Mouse (Mus musculus): ENCODE measurements around the gene Lgals7. TPM values are rescaled to one million over a fixed set of nuclear protein-coding genes. Genes with fewer than 3 reads are reported as not detected.
A peak's percentile ranks its signal among the peaks of the same experiment; 100 is the strongest.
"Not testable (repeated sequence)": the region's sequence is repeated elsewhere in the genome, so short reads cannot be mapped to it uniquely, and the experiment has no call there.

Lgals7 gene
- total RNA-seq, 2 experiments from 2014 or later, result 0.50 TPM; not detected in 1

DNA sequence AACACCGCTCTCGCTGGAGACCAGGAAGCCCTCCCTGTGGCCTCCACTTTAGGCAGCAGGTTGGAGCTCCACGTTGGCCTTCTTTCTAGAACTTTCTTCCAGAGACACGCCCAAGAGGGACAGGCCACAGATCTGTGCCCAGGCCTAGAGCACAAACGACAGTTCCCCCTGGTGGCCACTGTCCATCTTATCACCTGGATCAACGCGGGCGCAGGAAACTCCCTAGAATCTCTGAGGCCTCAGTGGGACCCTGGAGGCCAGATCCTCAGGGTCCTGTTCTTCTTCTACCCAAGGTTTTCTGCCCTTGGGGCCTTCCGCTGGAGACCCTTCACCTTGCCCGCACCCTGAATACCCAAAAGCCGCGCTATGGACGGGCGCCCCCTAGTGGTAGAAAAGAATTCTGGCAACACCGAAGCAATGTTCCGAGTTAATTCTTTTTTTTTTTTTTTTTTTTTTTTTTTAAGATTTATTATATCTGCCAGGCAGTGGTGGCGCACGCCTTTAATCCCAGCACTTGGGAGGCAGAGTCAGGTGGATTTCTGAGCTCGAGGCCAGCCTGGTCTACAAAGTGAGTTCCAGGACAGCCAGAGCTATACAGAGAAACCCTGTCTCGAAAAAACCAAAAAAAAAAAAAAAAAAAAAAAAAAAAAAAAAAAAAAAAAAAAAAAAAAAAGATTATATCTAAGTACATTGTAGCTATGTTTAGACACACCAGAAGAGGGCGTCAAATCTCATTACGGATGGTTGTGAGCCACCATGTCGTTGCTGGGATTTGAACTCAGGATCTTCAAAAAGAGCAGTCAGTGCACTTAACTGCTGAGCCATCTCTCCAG lies 4.1 kb downstream of the Lgals7 start:
- peak; percentile 51 to 59 for DNase-seq (ENCODE audit: low spot score in 2 of 2)
- intact Hi-C loops (cut with DNase I), result loop anchor here (2.0 to 5.0 kb wide), 2 partner anchors 71 to 85 kb away; no protein-coding TSS in a partner anchor

DNA sequence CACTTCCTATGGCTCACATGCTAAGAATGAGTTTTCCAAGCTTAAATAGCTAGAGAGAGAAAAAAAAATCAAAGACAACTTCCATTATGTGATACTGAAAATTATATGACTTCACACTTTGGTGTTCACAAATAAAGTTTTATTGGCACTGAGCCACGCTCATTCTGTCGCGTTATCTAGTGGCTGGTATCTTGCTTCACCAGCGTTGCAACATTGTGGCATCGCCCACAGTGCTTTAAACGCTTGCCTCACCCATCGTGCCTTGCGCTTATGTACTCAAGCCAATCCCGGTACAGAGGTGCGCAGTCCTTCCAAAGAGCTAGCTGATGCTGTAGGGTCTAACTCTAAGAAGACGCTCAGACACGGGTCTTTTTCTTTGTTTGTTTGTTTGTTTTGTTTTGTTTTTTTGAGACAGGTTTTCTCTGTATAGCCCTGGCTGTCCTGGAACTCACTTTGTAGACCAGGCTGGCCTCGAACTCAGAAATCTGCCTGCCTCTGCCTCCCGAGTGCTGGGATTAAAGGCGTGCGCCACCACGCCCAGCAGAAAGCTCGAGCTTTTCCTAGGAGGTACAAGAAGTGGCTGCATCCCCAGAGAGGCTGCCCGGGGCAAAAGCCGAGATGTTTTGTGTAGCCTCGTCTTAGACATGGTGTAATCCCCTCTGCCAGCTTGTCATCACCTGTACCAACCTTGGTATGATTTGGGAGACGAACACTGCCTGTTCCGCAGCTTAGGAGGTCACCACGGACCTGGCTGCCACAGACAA lies 7.4 kb downstream of the Lgals7 start:
- intact Hi-C loops (cut with DNase I), result no loop called here
- DNase-seq (ENCODE audit: low spot score in 2 of 2), result no peak

DNA sequence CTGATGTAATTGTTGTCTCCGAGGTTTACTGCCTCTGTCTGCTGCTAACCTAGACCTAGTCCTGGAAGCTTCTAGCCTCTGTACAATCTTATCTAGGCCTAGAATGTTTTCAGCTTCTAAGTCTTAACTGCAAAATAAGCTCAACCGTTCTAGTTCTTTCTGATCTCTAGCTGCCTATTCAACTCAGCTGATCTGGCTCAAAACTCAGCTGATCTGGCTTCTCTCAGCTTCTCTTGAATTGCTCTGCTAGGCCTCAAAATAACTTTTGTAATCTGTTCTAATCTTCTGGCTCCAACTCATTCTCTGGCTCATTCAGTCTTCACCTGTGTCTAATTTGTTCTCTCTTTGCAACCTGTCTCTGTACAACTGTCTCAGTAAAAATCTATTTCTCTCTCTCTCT lies 10.9 kb downstream of the Lgals7 start:
- no peak for DNase-seq (ENCODE audit: low spot score in 2 of 2)
- intact Hi-C loops (cut with DNase I), result no loop called here

DNA sequence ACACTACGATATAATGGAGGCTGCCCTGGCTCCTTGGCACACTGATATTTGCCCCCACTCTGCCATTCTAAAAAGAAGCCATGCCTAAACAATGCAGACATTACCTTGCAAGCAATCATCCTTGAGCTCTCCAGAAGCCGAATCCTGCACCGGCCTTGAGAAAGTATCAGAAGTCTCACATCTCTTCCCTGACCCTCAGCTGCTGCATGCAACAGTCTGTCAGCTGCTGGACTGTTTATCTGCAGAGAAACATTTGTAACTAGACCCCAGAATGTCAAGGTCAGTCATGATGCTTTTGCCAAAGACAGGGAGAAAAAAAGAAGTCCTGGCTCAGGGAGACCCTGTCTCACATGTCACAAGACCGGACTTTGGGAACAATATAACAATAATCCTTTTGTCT lies 12.4 kb downstream of the Lgals7 start:
- intact Hi-C loops (cut with DNase I), result no loop called here
- no peak for DNase-seq (ENCODE audit: low spot score in 2 of 2)

DNA sequence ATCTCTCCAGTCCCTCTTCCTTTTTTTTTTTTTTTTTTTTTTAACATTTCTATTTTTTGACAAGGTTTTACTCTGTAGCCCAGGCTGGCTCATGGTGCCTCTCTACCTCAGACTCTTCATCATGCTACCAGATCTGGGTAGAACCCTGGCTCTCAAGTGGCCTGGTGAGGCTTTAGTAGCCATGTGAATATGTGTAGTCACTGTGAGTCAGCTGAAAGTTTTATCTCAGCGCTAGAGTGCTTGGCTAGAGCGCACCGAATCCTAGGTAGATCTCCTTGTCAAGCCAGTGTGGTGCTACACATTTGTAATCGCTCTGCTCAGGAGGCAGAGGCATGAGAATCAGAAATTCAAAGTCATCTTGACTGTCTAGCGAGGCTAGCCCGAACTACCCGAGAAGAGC lies 13.5 kb downstream of the Lgals7 start:
- intact Hi-C loops (cut with DNase I), result no loop called here
- no peak for DNase-seq (ENCODE audit: low spot score in 2 of 2)

DNA sequence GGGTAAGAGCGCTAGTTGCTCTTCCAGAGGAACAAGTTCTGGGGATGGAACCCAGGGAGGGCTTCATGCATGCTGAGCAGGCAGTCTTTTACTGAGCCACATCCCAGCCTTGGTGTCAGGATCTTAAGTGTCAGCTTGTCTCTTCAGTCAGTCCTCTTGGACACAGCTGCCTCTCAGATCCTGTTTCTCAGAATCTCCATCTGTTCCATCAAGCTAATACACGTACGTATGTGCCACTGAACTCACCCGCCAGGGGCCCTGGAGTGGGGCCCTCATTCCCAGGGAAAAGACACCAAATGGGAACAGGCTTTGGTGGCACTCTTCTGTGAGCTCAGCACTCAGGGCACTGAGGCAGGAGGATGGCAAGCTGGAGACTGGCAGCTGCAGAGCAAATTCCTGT lies 14.2 kb downstream of the Lgals7 start:
- no peak for DNase-seq (ENCODE audit: low spot score in 2 of 2)
- intact Hi-C loops (cut with DNase I), result no loop called here

DNA sequence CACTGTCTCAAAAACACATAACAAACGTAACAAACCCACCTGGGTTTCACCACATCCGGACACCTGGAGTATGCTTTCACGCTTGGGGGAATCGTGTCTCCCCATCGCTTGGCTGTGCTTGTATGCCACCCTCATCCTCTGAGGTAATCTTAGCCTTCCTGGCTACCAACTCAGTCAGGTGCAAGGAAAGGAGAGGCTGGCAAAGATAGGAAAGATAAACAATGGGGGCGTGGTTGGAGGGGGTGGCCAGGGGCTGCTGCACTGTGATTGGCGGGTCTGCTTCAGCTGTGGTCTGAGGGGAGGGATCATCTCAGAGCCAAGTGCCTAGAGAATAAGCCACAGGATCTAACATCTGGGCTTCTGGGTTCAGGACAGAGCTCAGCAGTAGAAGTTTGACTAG lies 16.0 kb downstream of the Lgals7 start:
- intact Hi-C loops (cut with DNase I), result no loop called here

DNA sequence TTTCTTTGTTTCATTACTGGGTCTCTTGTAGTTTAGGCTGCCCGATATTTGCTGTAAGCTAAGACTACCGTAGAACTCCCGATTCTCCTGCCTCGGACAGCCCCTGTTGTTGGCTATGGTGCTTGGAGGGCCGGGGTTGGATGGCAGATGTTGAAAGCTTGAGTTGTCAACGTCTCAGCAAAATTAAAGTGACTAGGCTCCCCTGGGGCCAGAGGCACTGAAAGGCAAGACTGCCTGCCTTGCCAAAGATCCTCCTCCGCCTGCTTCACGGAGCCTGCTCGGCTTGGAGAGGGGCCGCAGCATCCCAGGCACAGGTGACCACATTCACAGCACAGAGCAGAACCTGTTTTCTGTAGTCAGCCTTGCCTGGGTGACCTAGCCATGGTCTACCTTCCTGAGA lies 16.9 kb downstream of the Lgals7 start:
- DNase-seq (ENCODE audit: low spot score in 2 of 2), result no peak
- intact Hi-C loops (cut with DNase I), result no loop called here

More for the DNA sequence above, 16.0 kb downstream of the Lgals7 start:
- no peak for DNase-seq (ENCODE audit: low spot score in 2 of 2)

DNA sequence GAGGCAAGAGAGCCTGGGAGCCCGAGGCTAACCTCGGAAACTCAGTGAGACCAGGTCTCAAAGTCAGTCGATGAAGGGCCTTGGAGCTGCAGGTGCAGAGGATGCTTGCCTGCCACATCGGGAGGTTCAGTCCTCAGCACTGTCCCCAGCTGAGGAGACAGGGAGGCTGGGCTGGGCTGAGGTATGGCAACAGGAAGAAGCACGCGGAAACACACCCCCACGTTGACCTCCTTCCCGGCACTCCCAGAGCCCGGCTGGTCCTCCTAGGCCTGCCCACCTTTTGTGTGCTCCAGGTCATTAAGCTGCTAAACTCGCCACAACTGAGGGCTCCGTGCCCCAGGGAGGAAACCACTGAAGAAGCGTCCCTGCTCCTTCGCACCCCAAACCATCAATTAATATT lies 17.5 kb downstream of the Lgals7 start, which contains the start of gene Capn12:
Gene Capn12 (plus strand): TSS at position 224 of the 400 bp plus-strand sequence.
- no peak for DNase-seq (ENCODE audit: low spot score in 2 of 2)
- intact Hi-C loops (cut with DNase I), result no loop called here

DNA sequence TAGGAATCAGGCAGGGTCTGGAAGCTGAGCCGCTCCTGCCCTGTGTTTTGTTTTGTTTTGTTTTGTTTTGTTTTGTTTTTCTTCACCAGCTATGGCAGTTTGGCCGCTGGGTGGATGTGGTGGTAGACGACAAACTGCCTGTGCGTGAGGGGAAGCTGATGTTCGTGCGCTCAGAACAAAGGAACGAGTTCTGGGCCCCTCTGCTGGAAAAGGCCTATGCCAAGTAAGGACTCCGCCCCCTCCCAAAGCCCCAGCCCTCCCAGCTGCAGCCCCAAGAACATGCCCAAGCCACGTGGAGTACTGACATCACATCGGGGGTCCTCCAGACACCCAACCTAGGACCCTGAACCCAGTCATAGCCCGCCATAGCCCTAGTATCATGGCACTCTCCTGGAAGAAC lies 19.4 kb downstream of the Lgals7 start:
- intact Hi-C loops (cut with DNase I), result no loop called here

DNA sequence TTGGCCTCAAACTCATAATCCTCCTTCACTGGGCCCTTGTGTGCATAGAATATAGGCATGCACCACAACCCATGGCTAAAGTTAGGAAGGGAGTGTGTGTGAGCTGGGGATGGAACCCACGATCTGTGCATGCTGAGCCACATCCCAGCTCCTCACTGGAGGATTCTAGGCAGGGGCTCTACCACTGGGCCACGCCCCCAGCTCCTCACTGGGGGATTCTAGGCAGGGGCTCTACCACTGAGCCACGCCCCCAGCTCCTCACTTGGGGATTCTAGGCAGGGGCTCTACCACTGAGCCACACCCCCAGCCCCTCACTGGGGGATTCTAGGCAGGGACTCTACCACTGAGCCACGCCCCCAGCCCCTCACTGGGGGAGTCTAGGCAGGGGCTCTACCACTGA lies 20.1 kb downstream of the Lgals7 start:
- DNase-seq (ENCODE audit: low spot score in 2 of 2); intact Hi-C loops (cut with DNase I): not testable (repeated sequence)

More for the DNA sequence above, 19.4 kb downstream of the Lgals7 start:
- no peak for DNase-seq (ENCODE audit: low spot score in 2 of 2)

DNA sequence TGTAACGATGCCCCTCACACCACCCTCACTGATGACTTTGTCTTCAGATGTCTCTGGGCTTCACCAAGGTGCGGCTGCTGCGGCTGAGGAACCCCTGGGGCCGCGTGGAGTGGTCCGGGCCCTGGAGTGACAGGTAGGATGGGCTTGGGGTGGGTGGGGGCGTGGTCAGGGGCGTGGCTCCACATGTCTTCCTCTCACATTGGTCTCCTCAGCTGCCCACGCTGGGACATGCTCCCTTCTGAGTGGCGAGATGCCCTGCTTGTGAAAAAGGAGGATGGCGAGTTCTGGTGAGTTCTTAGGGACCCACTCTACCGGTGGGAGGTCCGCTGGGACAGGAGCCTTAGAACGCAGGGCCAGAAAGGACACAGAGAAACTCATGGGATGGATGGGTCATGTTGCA lies 22.8 kb downstream of the Lgals7 start:
- no peak for DNase-seq (ENCODE audit: low spot score in 2 of 2)
- intact Hi-C loops (cut with DNase I), result no loop called here

DNA sequence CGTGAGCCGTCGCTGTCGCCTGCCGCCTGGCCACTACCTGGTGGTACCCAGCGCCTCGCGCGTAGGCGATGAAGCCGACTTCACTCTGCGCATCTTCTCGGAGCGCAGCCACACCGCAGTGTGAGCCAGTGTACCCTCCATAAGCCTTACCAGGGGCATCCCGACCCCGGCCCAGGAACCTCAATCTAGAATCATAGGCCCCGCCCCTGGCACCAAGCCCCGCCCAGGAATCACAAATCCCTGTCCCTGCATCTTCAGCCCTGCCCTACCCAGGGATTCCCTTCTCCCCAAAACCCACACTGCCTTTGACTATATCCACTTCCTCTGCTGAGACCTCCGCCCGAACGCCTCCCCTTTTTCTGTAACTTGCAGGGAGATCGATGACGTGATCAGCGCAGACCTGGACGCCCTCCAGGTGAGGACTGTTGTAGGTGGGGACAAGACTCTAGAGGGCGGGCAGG lies 25.1 kb downstream of the Lgals7 start:
- intact Hi-C loops (cut with DNase I), result no loop called here

DNA sequence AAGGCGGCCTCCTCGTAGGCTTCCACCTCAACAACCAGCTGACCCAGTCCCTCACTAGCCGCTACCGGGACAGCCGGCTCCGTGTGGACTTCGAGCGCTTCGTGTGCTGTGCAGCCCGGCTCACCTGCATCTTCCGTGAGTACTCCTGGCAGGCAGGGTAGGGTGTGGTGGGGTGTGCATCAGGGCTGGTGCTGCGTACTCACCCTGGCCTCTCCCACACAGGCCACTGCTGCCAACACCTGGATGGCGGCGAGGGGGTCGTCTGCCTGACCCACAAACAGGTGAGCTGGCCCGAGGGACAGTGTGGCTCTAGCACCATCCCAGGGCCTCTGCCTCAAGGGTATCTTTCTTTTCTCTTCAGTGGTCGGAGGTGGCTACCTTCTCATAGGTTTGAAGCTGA lies 28.9 kb downstream of the Lgals7 start:
- intact Hi-C loops (cut with DNase I), result no loop called here

More for the DNA sequence above, 25.1 kb downstream of the Lgals7 start:
- DNase-seq (ENCODE audit: low spot score in 2 of 2), result no peak

DNA sequence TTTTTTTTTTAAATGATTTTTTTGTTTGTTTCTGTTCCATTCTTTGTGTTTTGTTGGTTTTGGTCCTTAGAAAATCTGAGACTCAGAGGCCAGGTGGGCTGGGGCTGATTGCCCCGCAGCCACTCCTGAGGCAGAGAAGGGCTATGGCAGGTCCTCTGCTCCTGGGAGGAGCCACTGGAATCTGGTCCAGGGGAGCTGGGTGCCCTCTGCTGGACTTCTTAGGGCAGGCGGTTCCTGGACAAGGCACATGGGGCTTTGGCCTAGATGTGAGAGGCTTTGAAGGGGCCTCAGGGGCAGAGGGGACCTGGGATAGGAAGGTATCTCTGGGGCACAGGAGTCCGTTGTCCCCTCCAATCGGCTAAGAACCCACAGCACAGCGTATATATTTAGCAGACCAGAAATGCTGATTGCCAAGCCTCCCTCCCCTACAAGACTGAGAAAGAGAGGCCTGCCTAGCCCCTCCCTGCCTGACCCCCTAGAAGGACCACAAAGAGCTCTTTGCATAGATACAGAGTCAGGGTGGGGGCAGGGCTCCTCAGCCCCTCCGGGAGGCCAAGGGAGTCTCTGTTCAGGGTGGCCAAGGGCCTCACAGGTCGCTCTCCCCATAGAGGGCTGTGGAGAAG lies 30.1 kb downstream of the Lgals7 start:
- intact Hi-C loops (cut with DNase I), result no loop called here
- no peak for DNase-seq (ENCODE audit: low spot score in 2 of 2)

More for the DNA sequence above, 28.9 kb downstream of the Lgals7 start:
- DNase-seq (ENCODE audit: low spot score in 2 of 2), result no peak

DNA sequence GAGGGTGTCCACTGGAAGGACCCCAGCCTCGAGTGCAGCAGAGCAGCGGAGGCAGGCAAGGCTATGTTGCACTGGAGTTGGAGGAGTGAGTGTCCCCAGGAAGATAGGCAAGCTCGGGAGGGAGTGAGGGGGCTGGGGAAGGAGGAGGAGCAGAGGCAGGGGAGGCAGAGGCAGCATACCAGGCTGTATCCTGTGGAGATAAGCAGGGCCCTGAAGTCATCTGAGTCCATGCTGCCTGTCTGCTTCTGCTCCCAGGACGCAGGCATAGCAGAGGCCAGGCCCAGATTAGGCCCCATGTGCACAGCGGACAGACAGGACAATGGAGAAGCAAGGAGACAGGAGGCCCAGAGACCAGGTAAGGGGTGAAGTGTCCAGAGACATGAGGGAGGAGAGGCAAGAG lies 31.3 kb downstream of the Lgals7 start:
- intact Hi-C loops (cut with DNase I), result no loop called here
- no peak for DNase-seq (ENCODE audit: low spot score in 2 of 2)

DNA sequence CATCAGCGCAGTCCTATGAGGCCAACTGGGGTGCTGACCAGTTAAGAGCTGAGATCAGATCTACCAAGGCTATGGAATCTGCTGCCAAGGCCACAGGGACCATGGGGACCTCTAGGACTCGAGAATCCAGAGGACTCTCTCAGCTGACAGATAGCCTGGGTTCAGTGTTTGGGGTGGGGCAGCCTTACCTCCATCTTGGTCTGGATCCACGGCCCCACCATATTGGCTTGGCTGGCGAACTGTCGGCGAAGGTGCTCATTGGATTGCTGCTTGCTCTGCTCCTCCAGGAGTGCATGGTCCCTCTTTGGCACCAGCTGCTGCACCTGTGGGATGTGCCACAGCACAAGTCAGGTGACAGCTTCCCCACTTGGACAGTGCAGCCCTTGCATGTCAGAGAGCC lies 34.0 kb downstream of the Lgals7 start:
- DNase-seq (ENCODE audit: low spot score in 2 of 2), result no peak
- intact Hi-C loops (cut with DNase I), result no loop called here

DNA sequence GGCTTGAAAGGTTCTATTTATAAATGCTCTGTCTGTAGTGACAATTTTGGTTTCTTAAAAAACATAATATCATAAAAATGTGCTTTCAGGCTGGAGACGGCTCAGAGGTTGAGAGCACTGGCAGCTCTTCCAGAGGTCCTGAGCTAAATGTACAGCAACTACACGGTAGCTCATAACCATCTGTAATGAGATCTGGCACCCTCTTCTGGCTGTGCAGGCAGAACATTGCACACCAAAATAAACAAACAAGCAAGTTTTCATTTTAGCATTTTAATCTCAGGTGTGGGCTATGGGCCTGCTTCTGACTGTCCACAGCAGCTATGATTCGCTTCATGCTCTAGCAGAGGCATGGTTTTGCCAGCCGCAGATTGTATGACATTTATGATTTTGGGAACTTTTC lies 36.3 kb downstream of the Lgals7 start:
- intact Hi-C loops (cut with DNase I), result loop anchor here (5.0 kb wide), 1 partner anchor 73 kb away; the partner anchor contains the start of gene Ech1
- DNase-seq (ENCODE audit: low spot score in 2 of 2), result no peak

DNA sequence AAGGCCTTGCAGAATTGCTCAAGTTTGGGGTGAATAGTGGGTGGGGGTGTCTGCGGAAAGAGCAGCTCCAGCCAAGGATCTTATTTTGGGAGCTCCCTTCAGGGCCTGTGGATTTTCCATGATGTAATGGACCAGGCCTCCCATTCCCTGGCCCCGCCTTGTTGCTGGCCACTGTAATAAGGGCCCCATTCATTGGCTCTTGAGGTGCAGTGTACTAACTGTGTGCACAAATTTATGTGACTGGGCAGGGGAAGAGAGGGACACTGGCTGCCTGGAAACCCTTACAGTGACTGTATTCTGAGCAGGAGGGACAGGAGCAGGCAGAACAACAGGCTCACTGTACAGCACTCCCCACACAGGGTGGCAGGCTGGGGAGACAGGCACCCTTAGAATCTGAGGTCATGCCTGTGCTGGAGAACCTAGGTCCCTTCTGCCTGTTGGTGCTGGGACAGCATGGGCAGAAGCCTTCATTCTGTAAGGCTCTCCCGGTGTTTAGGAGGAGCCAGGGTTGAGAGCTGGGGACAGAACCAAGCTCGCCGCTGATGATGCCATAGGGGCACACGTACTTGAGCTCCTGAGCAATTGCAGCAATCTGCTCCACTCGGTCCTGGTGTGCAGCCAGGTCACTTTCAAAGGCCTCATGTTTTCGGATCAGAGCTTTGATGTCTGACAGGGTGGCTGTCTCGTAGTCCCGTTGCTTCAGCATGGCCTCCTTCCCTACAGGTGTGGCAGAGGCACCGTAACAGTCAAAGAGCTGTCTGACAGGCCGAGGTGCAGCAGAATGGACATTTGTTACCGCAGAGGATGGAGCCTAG lies 37.9 kb downstream of the Lgals7 start:
- DNase-seq (ENCODE audit: low spot score in 2 of 2), result peak in 1 of 2 experiments; percentile 58
- intact Hi-C loops (cut with DNase I), result loop anchor here (2.0 to 5.0 kb wide), 2 partner anchors 59 to 74 kb away; partner anchors contain the start of gene Ech1
